Mouse (Mus musculus) ES-E14 (cell line): ENCODE measurements around the gene Sar1b. TPM values are rescaled to one million over a fixed set of nuclear protein-coding genes. Genes with fewer than 3 reads are reported as not detected.
A peak's percentile ranks its signal among the peaks of the same experiment; 100 is the strongest.

ENCODE experiments used
- DNase-seq: peaks from one replicate; pipeline ENCODE4 v3.0.0-alpha.2; 2013; ENCODE audit warnings: low read depth, low spot score
- H3K27ac ChIP-seq: 2 replicates; pipeline ENCODE4 v1.5.1; 2012; ENCODE audit warnings: low read depth, mild to moderate bottlenecking, low read length, moderate library complexity, mixed read lengths; ENCODE audit not compliant: poor library complexity, insufficient read depth, severe bottlenecking
- H3K36me3 ChIP-seq: 2 replicates; pipeline ENCODE4 v1.6.1; 2012; ENCODE audit warnings: mild to moderate bottlenecking, low read length, moderate library complexity, mixed read lengths; ENCODE audit not compliant: control insufficient read depth, poor library complexity, insufficient read depth, severe bottlenecking
- H3K4me1 ChIP-seq, 2 experiments: fragments of 150-350 bp in 1 of 2; sonication (generic) in 1 of 2; 2 replicates each; pipeline ENCODE4 v1.6.1; 2012; ENCODE audit warnings: low read length in 2 of 2, mild to moderate bottlenecking in 1 of 2, mixed read lengths in 1 of 2; ENCODE audit not compliant: control insufficient read depth in 2 of 2, insufficient read depth in 2 of 2, poor library complexity in 1 of 2
- H3K4me3 ChIP-seq, 2 experiments: fragments of 150-350 bp in 1 of 2; sonication (generic) in 1 of 2; 2 replicates each; pipeline ENCODE4 v1.5.1; 2012; ENCODE audit warnings: low read length in 2 of 2, low read depth in 1 of 2, mild to moderate bottlenecking in 1 of 2, mixed read lengths in 1 of 2; ENCODE audit not compliant: insufficient read depth in 1 of 2, poor library complexity in 1 of 2, severe bottlenecking in 1 of 2
- H3K9ac ChIP-seq: 2 replicates; pipeline ENCODE4 v1.6.1; 2012; ENCODE audit warnings: low read depth, mild to moderate bottlenecking, low read length, mixed read lengths; ENCODE audit not compliant: poor library complexity, insufficient read depth, severe bottlenecking
- H3K9me3 ChIP-seq: fragments of 150-350 bp; sonication (generic); 2 replicates; pipeline ENCODE4 v1.6.1; 2012; ENCODE audit warnings: low read depth, mild to moderate bottlenecking, low read length; ENCODE audit not compliant: control insufficient read depth, insufficient read depth
- CHD2 ChIP-seq: IDR thresholded peaks from 2 replicates; pipeline ENCODE4 v1.6.1; 2014; ENCODE audit warnings: mild to moderate bottlenecking, low read depth, low read length, inconsistent platforms
- HCFC1 ChIP-seq: IDR thresholded peaks from 2 replicates; pipeline ENCODE4 v1.6.1; 2012; ENCODE audit warnings: low read length, inconsistent platforms, borderline replicate concordance; ENCODE audit not compliant: insufficient read depth
- MAFK ChIP-seq: IDR thresholded peaks from 2 replicates; pipeline ENCODE4 v1.6.1; 2014; ENCODE audit warnings: mild to moderate bottlenecking, low read depth, low read length, inconsistent platforms; ENCODE audit not compliant: insufficient read depth
- ZC3H11A ChIP-seq: IDR thresholded peaks from 2 replicates; pipeline ENCODE4 v1.6.1; 2012; ENCODE audit warnings: low read depth, mild to moderate bottlenecking, inconsistent platforms, low read length, borderline replicate concordance
- ZNF384 ChIP-seq: IDR thresholded peaks from 2 replicates; pipeline ENCODE4 v1.6.1; 2012; ENCODE audit warnings: low read depth, low read length, inconsistent platforms
- in situ Hi-C, 2 experiments: fragments of 600-800 bp; cut with MboI; formaldehyde crosslinking; loops; one replicate each; pipeline ENCODE4 v1.15.1; 2025; ENCODE audit warnings: low sequenced_read_pairs in 2 of 2, inconsistent platforms in 1 of 2; ENCODE audit not compliant: unreplicated experiment in 2 of 2
- total RNA-seq: library from RNA; depleted of rRNA; stranded (reverse); fragments of 300-350 nt; gene quantifications from 2 replicates; pipeline ENCODE4 v1.2.3, GENCODE M21; 2012

The Sar1b gene
- total RNA-seq, 1 experiment = 86.1 TPM

DNA sequence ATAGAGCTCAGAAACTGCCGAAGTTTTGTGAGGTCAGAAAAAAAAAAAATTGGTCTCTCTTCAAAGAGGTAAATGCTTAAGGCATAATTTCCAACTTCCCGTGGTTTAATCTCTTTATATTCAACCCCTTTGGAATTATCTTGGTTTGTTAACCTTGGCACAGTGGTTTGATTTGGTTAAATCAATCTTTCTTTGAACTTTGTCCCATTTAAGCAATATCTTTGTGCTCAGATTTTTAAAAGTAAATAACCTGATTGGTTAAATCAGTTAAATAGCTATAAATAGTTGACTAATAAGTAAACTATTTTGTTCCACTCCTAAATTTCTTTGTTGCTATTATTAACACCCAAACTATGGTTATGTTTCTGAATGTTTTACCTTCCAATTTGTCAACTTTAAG lies 4.2 kb upstream of the Sar1b start:
- TF ChIP-seq CHD2 (no peak), MAFK (no peak), ZC3H11A (no peak), ZNF384 (no peak), HCFC1 (no peak)
- in situ Hi-C loops = no loop called here
- no peak overlapping the region for H3K27ac ChIP-seq

GRCm38 (mm10) chr11:51759941-51760657 lies 3.4 kb upstream of the Sar1b start:
- no peaks in the 10 kb centered on the region for H3K9me3 ChIP-seq
- no peak for DNase-seq
- H3K9ac ChIP-seq = no peak overlapping the region
- H3K36me3 ChIP-seq = no peaks in the 10 kb centered on the region
- no peak overlapping the region for H3K4me3 ChIP-seq
- H3K27ac ChIP-seq = no peak overlapping the region
- in situ Hi-C loops = no loop called here
- TF ChIP-seq MAFK (no peak), ZC3H11A (no peak), ZNF384 (no peak), CHD2 (no peak), HCFC1 (no peak)
- 0 out of 4 replicates have a peak, but pooled peaks cover 0 to 1% of the 10 kb centered on the region in 2 experiments for H3K4me1 ChIP-seq

More for the DNA sequence above, 4.2 kb upstream of the Sar1b start:
- DNase-seq = no peak
- no peak overlapping the region for H3K9ac ChIP-seq
- H3K36me3 ChIP-seq = no peaks in the 10 kb centered on the region
- 0 out of 4 replicates have a peak, but pooled peaks cover 0 to under 1% of the 10 kb centered on the region in 2 experiments for H3K4me1 ChIP-seq
- no peak overlapping the region for H3K4me3 ChIP-seq
- H3K9me3 ChIP-seq = no peaks in the 10 kb centered on the region

DNA sequence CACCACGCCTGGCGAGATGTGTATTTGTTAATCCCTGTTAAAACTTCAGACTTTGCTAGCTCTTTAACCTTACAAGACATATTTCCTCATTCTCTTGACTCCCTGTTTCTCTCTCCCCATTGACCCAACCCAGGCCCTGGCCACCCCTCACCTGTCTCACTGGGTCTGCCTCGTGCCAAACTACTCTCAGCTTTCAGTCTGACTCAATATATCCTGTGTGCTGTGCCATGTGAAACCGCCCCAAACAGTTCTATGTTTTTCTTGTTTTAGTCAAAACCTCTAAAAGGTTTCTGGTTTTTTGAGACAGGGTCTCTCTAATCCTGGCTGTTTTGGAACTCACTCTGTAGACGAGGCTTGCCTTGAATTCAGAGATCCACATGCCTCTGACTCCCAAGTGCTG lies 2.2 kb upstream of the Sar1b start:
- in situ Hi-C loops = no loop called here
- Histone ChIP-seq H3K4me1 (0 out of 4 replicates have a peak, but pooled peaks cover 0 to 1% of the 10 kb centered on the region in 2 experiments), H3K9me3 (no peaks in the 10 kb centered on the region), H3K4me3 (no peak overlapping the region), H3K27ac (no peak overlapping the region), H3K9ac (no peak overlapping the region), H3K36me3 (no peaks in the 10 kb centered on the region)
- no peak for TF ChIP-seq HCFC1
- TF ChIP-seq MAFK = no peak
- DNase-seq = no peak

DNA sequence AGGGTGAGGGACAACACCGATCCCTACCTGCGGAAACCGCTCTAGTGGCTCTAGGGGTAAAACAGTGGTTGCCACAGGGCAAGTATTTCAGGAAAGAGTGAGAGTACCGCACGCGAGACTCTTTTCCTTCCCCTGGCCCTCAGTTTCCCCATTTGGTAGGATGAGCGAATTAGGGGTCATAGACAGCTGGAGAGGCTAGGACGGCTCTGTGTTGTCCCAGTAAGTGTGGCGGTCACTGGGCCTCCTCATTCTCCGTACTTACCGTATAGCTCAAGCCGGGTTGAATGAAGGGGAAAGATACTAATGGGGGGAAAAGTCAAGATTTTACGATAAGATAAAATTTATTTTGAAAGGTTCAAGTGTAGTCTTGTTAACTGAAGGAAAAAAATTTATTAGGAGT lies 468 bp downstream of the Sar1b start:
- in situ Hi-C loops = no loop called here
- TF ChIP-seq CHD2 (no peak), ZC3H11A (no peak), ZNF384 (no peak), HCFC1 (no peak), MAFK (no peak)
- no peak for DNase-seq
- no peaks in the 10 kb centered on the region for H3K36me3 ChIP-seq
- no peak overlapping the region for H3K27ac ChIP-seq
- peak overlapping the region; percentile 92 for H3K9ac ChIP-seq
- H3K4me1 ChIP-seq = 0 out of 4 replicates have a peak, but pooled peaks cover 0 to 1% of the 10 kb centered on the region in 2 experiments
- peak overlapping the region; percentile 93 to 99 for H3K4me3 ChIP-seq
- no peaks in the 10 kb centered on the region for H3K9me3 ChIP-seq
